Mouse (Mus musculus): ENCODE data around the gene Zfp493. TPM values are rescaled to one million over a fixed set of nuclear protein-coding genes. Genes with fewer than 3 reads are reported as not detected.
"Not testable (repeated sequence)": the region's sequence is repeated elsewhere in the genome, so short reads cannot be mapped to it uniquely, and the experiment has no call there.

Gene Zfp493
- polyA plus RNA-seq, 1 experiment from 2014 or later: 5.5 TPM

- DNase-seq (ENCODE audit: low spot score) (no peak), ATAC-seq (replicated peaks; ENCODE audit: insufficient number of reproducible peaks, low FRiP score, low TSS enrichment, low read depth) (no peak)
- Histone ChIP-seq H3K27ac (replicated peaks; ENCODE audit: low read depth, low read length) (no peak overlapping the region), H3K9ac (replicated peaks; ENCODE audit: low read length) (no peak overlapping the region), H3K4me1 (ENCODE audit: control insufficient read depth, insufficient read depth, low read length) (no peaks in the 10 kb centered on the region), H3K4me2 (ENCODE audit: low read depth, low read length) (no peak overlapping the region), H3K36me3 (replicated peaks; ENCODE audit: control insufficient read depth, insufficient read depth, low read depth, low read length) (no peaks in the 10 kb centered on the region; the same call in 1 of the 2 replicates), H3K9me3 (replicated peaks; ENCODE audit: control insufficient read depth, low read length) (no peaks in the 10 kb centered on the region), H3K27me3 (ENCODE audit: control insufficient read depth, insufficient read depth, low read length) (no peaks in the 10 kb centered on the region), H3K4me3 (ENCODE audit: low read depth, low read length) (no peak overlapping the region)
- WGBS: 88% methylated on average over 1 of the region's 1 CpGs
Measured at GRCm38 (mm10) chr13:67818636-67819035, 39.1 kb downstream of the Zfp493 start.

GRCm38 (mm10) chr13:67830911-67831336 is 51.4 kb downstream of the Zfp493 start, which contains the start of gene Gm10037:
Gene Gm10037 (plus strand): TSS chr13:67831106.
- Histone ChIP-seq H3K4me3 (ENCODE audit: low read depth, low read length) (peak within 1 kb of the TSS; percentile 46), H3K4me1 (ENCODE audit: control insufficient read depth, insufficient read depth, low read length) (no peaks in the 10 kb centered on the region), H3K4me2 (ENCODE audit: low read depth, low read length) (peak within 1 kb of the TSS; percentile 49), H3K27me3 (ENCODE audit: control insufficient read depth, insufficient read depth, low read length) (no peaks in the 10 kb centered on the region), H3K9me3 (replicated peaks; ENCODE audit: control insufficient read depth, low read length) (no peaks in the 10 kb centered on the region), H3K9ac (replicated peaks; ENCODE audit: low read length) (peak within 1 kb of the TSS; percentile 51), H3K27ac (replicated peaks; ENCODE audit: low read depth, low read length) (no peak within 1 kb of the TSS), H3K36me3 (replicated peaks; ENCODE audit: control insufficient read depth, insufficient read depth, low read depth, low read length) (no peaks in the 10 kb centered on the region)
- DNase-seq (ENCODE audit: low spot score): peak; percentile 85
- WGBS: 2% methylated on average over 14 of the region's 14 CpGs
- ATAC-seq (replicated peaks; ENCODE audit: insufficient number of reproducible peaks, low FRiP score, low TSS enrichment, low read depth): peak; percentile 75

GRCm38 (mm10) chr13:67833137-67833536 is 53.6 kb downstream of the Zfp493 start:
- not testable (repeated sequence) for ATAC-seq (replicated peaks; ENCODE audit: insufficient number of reproducible peaks, low FRiP score, low TSS enrichment, low read depth); H3K4me2 ChIP-seq (ENCODE audit: low read depth, low read length); H3K27ac ChIP-seq (replicated peaks; ENCODE audit: low read depth, low read length); H3K4me3 ChIP-seq (ENCODE audit: low read depth, low read length); H3K4me1 ChIP-seq (ENCODE audit: control insufficient read depth, insufficient read depth, low read length); H3K27me3 ChIP-seq (ENCODE audit: control insufficient read depth, insufficient read depth, low read length); H3K36me3 ChIP-seq (replicated peaks; ENCODE audit: control insufficient read depth, insufficient read depth, low read depth, low read length); H3K9ac ChIP-seq (replicated peaks; ENCODE audit: low read length); DNase-seq (ENCODE audit: low spot score); H3K9me3 ChIP-seq (replicated peaks; ENCODE audit: control insufficient read depth, low read length)

Other genes with a start within 250 kb of the Zfp493 start
- 18.3 and 19.5 TPM in 2 replicates for gene Zfp748, start 225.9 kb upstream of the Zfp493 start, polyA plus RNA-seq (2014; fragmentation: Nextera tagmentation; extraction: Ambion mirVana)
- gene Zfp729b, start 170.0 kb upstream of the Zfp493 start, polyA plus RNA-seq (2014; fragmentation: Nextera tagmentation; extraction: Ambion mirVana): 5.3 and 6.1 TPM in 2 replicates
- not detected in 2 replicates for gene Gm49345, start 141.9 kb upstream of the Zfp493 start, polyA plus RNA-seq (2014; fragmentation: Nextera tagmentation; extraction: Ambion mirVana)
- gene Zfp729a, start 141.9 kb upstream of the Zfp493 start, polyA plus RNA-seq (2014; fragmentation: Nextera tagmentation; extraction: Ambion mirVana): 4.4 and 4.5 TPM in 2 replicates
- gene Zfp738, start 92.6 kb upstream of the Zfp493 start, polyA plus RNA-seq (2014; fragmentation: Nextera tagmentation; extraction: Ambion mirVana): 11.8 and 12.5 TPM in 2 replicates
- gene Zfp65, start 50.5 kb upstream of the Zfp493 start, polyA plus RNA-seq (2014; fragmentation: Nextera tagmentation; extraction: Ambion mirVana): 3.8 and 4.1 TPM in 2 replicates
- 7.7 and 8.0 TPM in 2 replicates for gene Zfp85, start 24.5 kb upstream of the Zfp493 start, polyA plus RNA-seq (2014; fragmentation: Nextera tagmentation; extraction: Ambion mirVana)
- 8.3 and 8.7 TPM in 2 replicates for gene Zfp273, start 34.0 kb downstream of the Zfp493 start, polyA plus RNA-seq (2014; fragmentation: Nextera tagmentation; extraction: Ambion mirVana)
- 1.9 and 2.9 TPM in 2 replicates for gene Gm10037, start 51.4 kb downstream of the Zfp493 start, polyA plus RNA-seq (2014; fragmentation: Nextera tagmentation; extraction: Ambion mirVana)
- gene BC048507, start 83.6 kb downstream of the Zfp493 start, polyA plus RNA-seq (2014; fragmentation: Nextera tagmentation; extraction: Ambion mirVana): not detected in 2 replicates

All from embryonic facial prominence, embryonic 11.5 days (tissue).